Comparison of ENCODE assay signal across 23 mouse cellular contexts in the genomic region with DNA sequence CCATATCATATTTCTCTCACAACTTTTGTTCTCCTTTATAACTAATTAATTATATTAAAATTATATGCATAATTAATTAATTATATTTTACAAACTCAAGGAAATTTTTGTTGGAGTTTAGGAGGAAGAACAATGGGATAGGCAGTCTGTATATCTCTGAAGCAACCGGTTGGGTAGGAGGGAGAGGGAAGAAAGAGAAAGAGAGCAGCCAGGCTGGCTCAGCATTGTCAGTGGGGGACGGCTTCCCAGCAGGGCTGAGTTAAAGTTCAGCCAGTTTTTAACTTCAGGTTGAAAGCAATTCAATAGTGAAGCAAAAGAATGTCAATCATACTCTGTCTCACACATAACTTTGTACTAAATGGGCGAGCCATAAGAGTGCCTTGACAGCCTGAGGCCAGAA.
DNase-seq lines count a peak whose midpoint lies in the region; ATAC-seq lines count a peak whose summit lies in the region.
"Had no signal": no experiment of that assay in that cellular context is flagged by ENCODE, and none has a peak within 500 bp of the region (broad histone marks: within the 10 kb centered on the region; RNA-seq: fewer than 3 reads in every experiment).

No protein-coding gene starts in this region.

- no peaks in the 10 kb centered on the region for H3K27me3 ChIP-seq in forebrain, embryonic 11.5 days (ENCODE audit: control insufficient read depth, insufficient read depth, low read length)
- no peaks in the 10 kb centered on the region for H3K27me3 ChIP-seq in forebrain, embryonic 15.5 days
- H3K27me3 ChIP-seq in midbrain, embryonic 11.5 days (ENCODE audit: control insufficient read depth, insufficient read depth, low read length), result no peaks in the 10 kb centered on the region
- no peaks in the 10 kb centered on the region for H3K27me3 ChIP-seq in midbrain, embryonic 10.5 days (ENCODE audit: low read depth, poor library complexity, severe bottlenecking)
- H3K27me3 ChIP-seq in midbrain, embryonic 16.5 days (ENCODE audit: control insufficient read depth, insufficient read depth, low read depth, low read length), result no peaks in the 10 kb centered on the region
- H3K27me3 ChIP-seq: heart, embryonic 12.5 days; heart, embryonic 15.5 days; hindbrain, embryonic 15.5 days had no signal

- H3K4me1 ChIP-seq in forebrain, embryonic 11.5 days (replicated peaks; ENCODE audit: control insufficient read depth, insufficient read depth, low read length), result no peaks in the 10 kb centered on the region
- H3K4me1 ChIP-seq in forebrain, embryonic 15.5 days, result peaks cover 4% of the 10 kb centered on the region; the same call in 1 of the 2 replicates
- H3K4me1 ChIP-seq in midbrain, embryonic 11.5 days (ENCODE audit: control insufficient read depth, insufficient read depth, low read length), result no peaks in the 10 kb centered on the region
- no peaks in the 10 kb centered on the region for H3K4me1 ChIP-seq in midbrain, embryonic 10.5 days
- H3K4me1 ChIP-seq in midbrain, embryonic 16.5 days (ENCODE audit: control insufficient read depth, insufficient read depth, low read length), result peaks cover 4% of the 10 kb centered on the region; the same call in 1 of the 2 replicates
- H3K4me1 ChIP-seq: heart, embryonic 12.5 days; heart, embryonic 15.5 days; hindbrain, embryonic 15.5 days had no signal

- H3K9me3 ChIP-seq in forebrain, embryonic 11.5 days (ENCODE audit: control insufficient read depth, low read length), result no peaks in the 10 kb centered on the region
- no peaks in the 10 kb centered on the region for H3K9me3 ChIP-seq in forebrain, embryonic 15.5 days
- no peaks in the 10 kb centered on the region for H3K9me3 ChIP-seq in midbrain, embryonic 11.5 days (ENCODE audit: control insufficient read depth, low read length)
- no peaks in the 10 kb centered on the region for H3K9me3 ChIP-seq in midbrain, embryonic 10.5 days (replicated peaks)
- no peaks in the 10 kb centered on the region for H3K9me3 ChIP-seq in midbrain, embryonic 16.5 days (replicated peaks; ENCODE audit: control insufficient read depth, low read length, poor library complexity, severe bottlenecking)
- H3K9me3 ChIP-seq: forebrain, embryonic 10.5 days; heart, embryonic 12.5 days; heart, embryonic 15.5 days; hindbrain, embryonic 10.5 days; hindbrain, embryonic 15.5 days had no signal

- no peak for DNase-seq in forebrain, embryonic 11.5 days (ENCODE audit: low spot score)
- peak; percentile 4 to 34 for DNase-seq in kidney, adult 8-10 months
- DNase-seq in kidney, adult 18-20 months, result no peak
- no peak for DNase-seq in midbrain, embryonic 11.5 days (ENCODE audit: low spot score, missing footprints)
- DNase-seq in midbrain, embryonic 10.5 days (ENCODE audit: low spot score), result no peak
- DNase-seq: adrenal gland, adult 8-10 months; adrenal gland, postnatal 25 days; cerebellum, adult 11-12 months; cerebellum, adult 9-10 months; cerebellum, postnatal 14 days; gastrocnemius, postnatal 25 days; heart, adult 18-20 months; heart, postnatal 10 days; heart, postnatal 36 days had no signal

- WGBS in forebrain, embryonic 11.5 days, result 24% methylated on average over 3 of the region's 3 CpGs
- WGBS in forebrain, embryonic 15.5 days, result 13% methylated on average over 3 of the region's 3 CpGs
- WGBS in midbrain, embryonic 11.5 days, result 31% methylated on average over 3 of the region's 3 CpGs
- WGBS in midbrain, embryonic 10.5 days, result 41% methylated on average over 3 of the region's 3 CpGs
- WGBS in midbrain, embryonic 16.5 days, result 18% methylated on average over 3 of the region's 3 CpGs

- ATAC-seq in forebrain, embryonic 11.5 days (replicated peaks; ENCODE audit: low FRiP score), result 0 out of 2 replicates have a peak, but pooled peaks have one; percentile 30
- no peak for ATAC-seq in forebrain, embryonic 15.5 days (replicated peaks)
- 0 out of 2 replicates have a peak, but pooled peaks have one; percentile 55 for ATAC-seq in midbrain, embryonic 11.5 days (ENCODE audit: low FRiP score)
- peak; percentile 56; the same call in 1 of the 2 replicates for ATAC-seq in midbrain, embryonic 16.5 days
- ATAC-seq: activated CD4-positive, CD25-positive, alpha-beta regulatory T cell, adult 4 months; forebrain, embryonic 14.5 days had no signal

- no peaks in the 10 kb centered on the region for H3K36me3 ChIP-seq in forebrain, embryonic 11.5 days (ENCODE audit: control insufficient read depth, insufficient read depth, low read length)
- no peaks in the 10 kb centered on the region for H3K36me3 ChIP-seq in forebrain, embryonic 15.5 days
- no peaks in the 10 kb centered on the region for H3K36me3 ChIP-seq in midbrain, embryonic 11.5 days (ENCODE audit: control insufficient read depth, insufficient read depth, low read length)
- no peaks in the 10 kb centered on the region for H3K36me3 ChIP-seq in midbrain, embryonic 10.5 days
- H3K36me3 ChIP-seq in midbrain, embryonic 16.5 days (ENCODE audit: control insufficient read depth, insufficient read depth, low read length), result no peaks in the 10 kb centered on the region
- H3K36me3 ChIP-seq: forebrain, embryonic 10.5 days; heart, embryonic 12.5 days; heart, embryonic 15.5 days; hindbrain, embryonic 10.5 days; hindbrain, embryonic 15.5 days had no signal

- H3K4me3 ChIP-seq in forebrain, embryonic 11.5 days (ENCODE audit: low read depth, low read length), result no peak overlapping the region
- H3K4me3 ChIP-seq in forebrain, embryonic 15.5 days, result no peak overlapping the region
- no peak overlapping the region for H3K4me3 ChIP-seq in midbrain, embryonic 11.5 days (ENCODE audit: low read depth, low read length)
- H3K4me3 ChIP-seq in midbrain, embryonic 10.5 days, result no peak overlapping the region
- H3K4me3 ChIP-seq in midbrain, embryonic 16.5 days (ENCODE audit: low read depth, low read length), result no peak overlapping the region
- H3K4me3 ChIP-seq: forebrain, embryonic 10.5 days; heart, embryonic 12.5 days; heart, embryonic 15.5 days; hindbrain, embryonic 10.5 days; hindbrain, embryonic 15.5 days had no signal

- H3K9ac ChIP-seq in forebrain, embryonic 11.5 days (ENCODE audit: low read length), result no peak overlapping the region
- no peak overlapping the region for H3K9ac ChIP-seq in forebrain, embryonic 15.5 days (replicated peaks)
- no peak overlapping the region for H3K9ac ChIP-seq in midbrain, embryonic 11.5 days (ENCODE audit: low read length)
- no peak overlapping the region for H3K9ac ChIP-seq in midbrain, embryonic 16.5 days (ENCODE audit: low read depth, low read length)
- H3K9ac ChIP-seq: heart, embryonic 12.5 days; heart, embryonic 15.5 days; hindbrain, embryonic 15.5 days had no signal

- H3K27ac ChIP-seq in forebrain, embryonic 11.5 days (ENCODE audit: low read depth, low read length), result no peak overlapping the region
- no peak overlapping the region for H3K27ac ChIP-seq in forebrain, embryonic 15.5 days (replicated peaks)
- H3K27ac ChIP-seq in midbrain, embryonic 11.5 days (ENCODE audit: low read depth, low read length), result no peak overlapping the region
- no peak overlapping the region for H3K27ac ChIP-seq in midbrain, embryonic 10.5 days (replicated peaks)
- no peak overlapping the region for H3K27ac ChIP-seq in midbrain, embryonic 16.5 days (ENCODE audit: low read length)
- H3K27ac ChIP-seq: forebrain, embryonic 10.5 days; heart, embryonic 15.5 days; hindbrain, embryonic 10.5 days; hindbrain, embryonic 15.5 days had no signal

- H3K4me2 ChIP-seq in forebrain, embryonic 11.5 days (ENCODE audit: low read depth, low read length, severe bottlenecking), result no peak overlapping the region
- no peak overlapping the region for H3K4me2 ChIP-seq in forebrain, embryonic 15.5 days (replicated peaks)
- no peak overlapping the region for H3K4me2 ChIP-seq in midbrain, embryonic 11.5 days
- H3K4me2 ChIP-seq in midbrain, embryonic 16.5 days (ENCODE audit: low read length), result no peak overlapping the region
- H3K4me2 ChIP-seq: heart, embryonic 12.5 days; heart, embryonic 15.5 days; hindbrain, embryonic 15.5 days had no signal

Comparison
In these comparisons a context has a peak if more than half of its experiments do, and no peak if none do; other contexts are left out.
1. DNase-seq: peak in kidney, adult 8-10 months (2 of 2); none in forebrain, embryonic 11.5 days (single experiment), kidney, adult 18-20 months (single experiment), midbrain, embryonic 11.5 days (single experiment) and midbrain, embryonic 10.5 days (single experiment).